Mouse (Mus musculus) kidney, adult 8-10 months (tissue): ENCODE data around the gene Gm43191.
"Not testable (repeated sequence)": the region's sequence is repeated elsewhere in the genome, so short reads cannot be mapped to it uniquely, and the experiment has no call there.

Experiments
- DNase-seq, 2 experiments: peaks; one replicate each; pipeline ENCODE4 v3.0.0; 2022

Gene Gm43191

GRCm38 (mm10) chr3:116661288-116661869 is 19.7 kb downstream of the Gm43191 start:
- peak in 1 of 2 experiments; percentile 7 for DNase-seq

- no peak for DNase-seq
Observed at GRCm38 (mm10) chr3:116659856-116660430, 21.1 kb downstream of the Gm43191 start.

- peak; percentile 9 to 24 for DNase-seq
Observed at GRCm38 (mm10) chr3:116658928-116659565, 22.0 kb downstream of the Gm43191 start.

GRCm38 (mm10) chr3:116656184-116656965 is 24.7 kb downstream of the Gm43191 start:
- no peak for DNase-seq

GRCm38 (mm10) chr3:116654051-116654450 is 27.0 kb downstream of the Gm43191 start:
- DNase-seq, result not testable (repeated sequence)

- DNase-seq, result no peak
Observed at GRCm38 (mm10) chr3:116653278-116653945, 27.6 kb downstream of the Gm43191 start.

GRCm38 (mm10) chr3:116652033-116652446 is 29.0 kb downstream of the Gm43191 start:
- DNase-seq, result no peak

GRCm38 (mm10) chr3:116650698-116651097 is 30.4 kb downstream of the Gm43191 start:
- DNase-seq, result no peak

GRCm38 (mm10) chr3:116648805-116649204 is 32.3 kb downstream of the Gm43191 start:
- no peak for DNase-seq

- no peak for DNase-seq
Observed at GRCm38 (mm10) chr3:116646387-116646786, 34.7 kb downstream of the Gm43191 start.

- no peak for DNase-seq
Observed at GRCm38 (mm10) chr3:116642373-116642772, 38.7 kb downstream of the Gm43191 start.

GRCm38 (mm10) chr3:116641811-116642371 is 39.2 kb downstream of the Gm43191 start:
- DNase-seq, result no peak

GRCm38 (mm10) chr3:116640024-116640423 is 41.0 kb downstream of the Gm43191 start:
- no peak for DNase-seq

GRCm38 (mm10) chr3:116638572-116638971 is 42.5 kb downstream of the Gm43191 start:
- no peak for DNase-seq

GRCm38 (mm10) chr3:116637693-116638476 is 43.2 kb downstream of the Gm43191 start:
- DNase-seq, result no peak

GRCm38 (mm10) chr3:116635799-116636198 is 45.3 kb downstream of the Gm43191 start:
- no peak for DNase-seq

GRCm38 (mm10) chr3:116634853-116635252 is 46.2 kb downstream of the Gm43191 start:
- no peak for DNase-seq

- no peak for DNase-seq
Observed at GRCm38 (mm10) chr3:116634091-116634490, 47.0 kb downstream of the Gm43191 start.

GRCm38 (mm10) chr3:116632971-116633370 is 48.1 kb downstream of the Gm43191 start:
- no peak for DNase-seq

GRCm38 (mm10) chr3:116631459-116631858 is 49.6 kb downstream of the Gm43191 start:
- DNase-seq, result no peak

GRCm38 (mm10) chr3:116622641-116623040 is 58.4 kb downstream of the Gm43191 start:
- no peak for DNase-seq
